Mouse (Mus musculus) cerebellum, postnatal 25 days (tissue): ENCODE results near the gene Nfe2l1.
A peak's percentile ranks its signal among the peaks of the same experiment; 100 is the strongest.

ENCODE experiments used
- DNase-seq, 2 experiments: peaks; one replicate each; pipeline ENCODE4 v3.0.0; 2021; ENCODE audit warnings: mixed read lengths in 2 of 2

Nfe2l1 gene

GRCm38 (mm10) chr11:96776968-96777962 is 52.5 kb downstream of the Nfe2l1 start, which contains the start of gene Snx11:
TSS of gene Snx11 (minus strand) at chr11:96777559.
- DNase-seq, result peak; percentile 100

- no peak for DNase-seq
These were observed 53.7 kb downstream of the Nfe2l1 start for GRCm38 (mm10) chr11:96776068-96776467.

- DNase-seq, result no peak
These were observed 54.1 kb downstream of the Nfe2l1 start for GRCm38 (mm10) chr11:96775665-96776064.

GRCm38 (mm10) chr11:96775063-96775462 is 54.7 kb downstream of the Nfe2l1 start:
- DNase-seq, result no peak

DNA sequence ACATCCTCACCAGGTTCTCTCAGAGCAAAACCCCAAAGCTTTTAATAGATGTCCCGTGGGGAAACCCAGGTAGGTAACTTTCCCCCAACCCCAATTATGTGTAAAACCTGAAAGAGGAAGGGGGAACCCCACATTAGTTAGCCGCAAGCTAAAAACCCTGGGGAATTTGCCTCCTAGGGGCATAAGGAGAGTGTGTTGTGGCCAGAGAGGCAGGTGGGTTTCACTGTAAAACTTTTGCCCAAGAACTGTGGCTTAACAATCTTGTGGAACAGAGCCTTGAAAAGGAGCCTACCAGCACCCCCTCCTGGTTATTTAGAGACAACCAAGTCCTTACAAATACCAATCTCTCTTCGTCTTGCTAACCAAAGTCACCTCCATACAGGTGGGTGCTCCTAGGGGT is 55.2 kb downstream of the Nfe2l1 start:
- DNase-seq, result no peak

DNA sequence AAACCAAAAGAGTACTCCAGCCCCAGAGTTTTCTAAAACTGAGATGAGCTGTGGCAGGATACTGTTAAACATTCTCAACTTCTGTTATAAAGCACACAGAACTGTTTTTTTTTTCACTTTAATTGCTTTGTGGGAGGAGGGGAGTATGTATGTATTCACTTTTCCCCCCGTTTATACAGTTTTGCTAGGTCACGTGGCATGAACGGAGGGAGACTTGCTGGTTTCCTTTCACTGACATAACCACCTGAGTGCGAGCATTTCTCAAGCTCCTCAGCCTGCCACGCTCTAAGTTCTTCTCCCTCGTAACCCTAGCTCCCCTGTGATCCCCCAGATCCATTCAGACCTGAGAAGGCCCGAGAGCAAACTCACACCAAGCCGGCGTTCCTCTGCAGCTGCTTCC is 57.4 kb downstream of the Nfe2l1 start:
- no peak for DNase-seq

GRCm38 (mm10) chr11:96771274-96771975 is 58.3 kb downstream of the Nfe2l1 start:
- no peak for DNase-seq

DNA sequence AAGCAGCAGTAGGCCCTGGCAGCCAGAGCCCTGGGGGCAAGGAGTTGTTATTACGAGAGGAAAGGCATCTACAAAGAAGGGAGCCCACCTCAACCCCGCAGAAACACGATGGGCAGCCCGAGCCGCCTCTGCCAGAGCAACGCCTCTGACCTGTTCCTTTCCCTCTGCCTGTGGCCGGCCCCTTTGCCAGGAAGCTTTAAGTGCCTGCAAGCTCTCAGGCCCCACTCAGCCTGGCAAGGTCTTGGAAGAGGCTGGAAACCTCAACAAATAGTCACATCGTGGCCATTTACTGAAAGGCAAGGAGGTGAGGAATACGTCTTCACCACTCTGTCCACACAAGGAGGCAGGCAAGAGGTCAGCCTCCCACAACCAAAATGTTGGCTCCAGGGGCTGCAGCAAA is 61.5 kb downstream of the Nfe2l1 start:
- no peak for DNase-seq
